18 mouse cellular contexts compared by ENCODE assay signal in genomic region chr13:57877782-57878181, GRCm38 (mm10). TPM values are rescaled to one million over a fixed set of nuclear protein-coding genes. Genes with fewer than 3 reads are reported as not detected.
DNase-seq lines count a peak whose midpoint lies in the region; ATAC-seq and TF ChIP-seq lines count a peak whose summit lies in the region.
"Had no signal": no experiment of that assay in that cellular context is flagged by ENCODE, and none has a peak within 500 bp of the region (broad histone marks: within the 10 kb centered on the region; RNA-seq: fewer than 3 reads in every experiment).

No protein-coding gene starts in this region.

- no peak overlapping the region for H3K9ac ChIP-seq in hindbrain, embryonic 12.5 days
- H3K9ac ChIP-seq in embryonic facial prominence, embryonic 11.5 days (replicated peaks; ENCODE audit: low read length): no peak overlapping the region
- no peak overlapping the region for H3K9ac ChIP-seq in hindbrain, embryonic 16.5 days (ENCODE audit: low read depth, low read length)
- H3K9ac ChIP-seq: liver, postnatal 0 days had no signal

- no peak for DNase-seq in hindbrain, embryonic 10.5 days (ENCODE audit: low spot score)
- DNase-seq in left cerebral cortex, adult 2 months (ENCODE audit: extremely low spot score in 1 of 2, low spot score in 2 of 2): no peak
- DNase-seq in left cerebral cortex, adult 18-20 months (ENCODE audit: low spot score in 2 of 2): no peak
- peak; percentile 3 for DNase-seq in embryonic facial prominence, embryonic 11.5 days (ENCODE audit: low spot score)
- no peak for DNase-seq in cerebellum, postnatal 36 days
- DNase-seq: adrenal gland, postnatal 10 days; cerebellum, adult 11-12 months; gastrocnemius, adult 2 months; heart, adult 18-20 months; liver; liver, postnatal 0 days; lung, postnatal 14 days; right cerebral cortex, adult 18-20 months had no signal

- H3K4me1 ChIP-seq in hindbrain, embryonic 10.5 days (replicated peaks): peaks cover 20% of the 10 kb centered on the region
- peaks cover 11% of the 10 kb centered on the region; the same call in 1 of the 2 replicates for H3K4me1 ChIP-seq in hindbrain, embryonic 12.5 days
- H3K4me1 ChIP-seq in embryonic facial prominence, embryonic 11.5 days (ENCODE audit: control insufficient read depth, insufficient read depth, low read length): no peaks in the 10 kb centered on the region
- peaks cover 5% of the 10 kb centered on the region for H3K4me1 ChIP-seq in hindbrain, embryonic 16.5 days (ENCODE audit: control insufficient read depth, insufficient read depth, low read depth, low read length)
- H3K4me1 ChIP-seq: megakaryocyte, embryonic 14.5 days had no signal

- intact Hi-C loops in left cerebral cortex, adult 2 months (cut with DNase I): loop anchor here (5.0 kb wide), 1 partner anchor 40 kb away; no protein-coding TSS in a partner anchor

- H3K4me2 ChIP-seq in hindbrain, embryonic 12.5 days (replicated peaks): no peak overlapping the region
- no peak overlapping the region for H3K4me2 ChIP-seq in embryonic facial prominence, embryonic 11.5 days (ENCODE audit: low read depth, low read length)
- H3K4me2 ChIP-seq in hindbrain, embryonic 16.5 days (ENCODE audit: low read length): no peak overlapping the region

- no peaks in the 10 kb centered on the region for H3K9me3 ChIP-seq in hindbrain, embryonic 10.5 days
- no peaks in the 10 kb centered on the region for H3K9me3 ChIP-seq in hindbrain, embryonic 12.5 days (replicated peaks)
- no peaks in the 10 kb centered on the region for H3K9me3 ChIP-seq in embryonic facial prominence, embryonic 11.5 days (replicated peaks; ENCODE audit: control insufficient read depth, low read length)
- no peaks in the 10 kb centered on the region for H3K9me3 ChIP-seq in hindbrain, embryonic 16.5 days (ENCODE audit: control insufficient read depth, low read length)

- ATAC-seq in hindbrain, embryonic 12.5 days (ENCODE audit: low FRiP score): no peak
- no peak for ATAC-seq in embryonic facial prominence, embryonic 11.5 days (replicated peaks; ENCODE audit: insufficient number of reproducible peaks, low FRiP score, low TSS enrichment, low read depth)
- no peak for ATAC-seq in hindbrain, embryonic 16.5 days
- no peak for ATAC-seq in frontal cortex, adult (ENCODE audit: low TSS enrichment)
- ATAC-seq: forebrain, embryonic 16.5 days; liver, postnatal 0 days had no signal

- no peak overlapping the region for H3K4me3 ChIP-seq in hindbrain, embryonic 10.5 days
- no peak overlapping the region for H3K4me3 ChIP-seq in hindbrain, embryonic 12.5 days
- no peak overlapping the region for H3K4me3 ChIP-seq in left cerebral cortex, adult 2 months
- H3K4me3 ChIP-seq in embryonic facial prominence, embryonic 11.5 days (ENCODE audit: low read depth, low read length): no peak overlapping the region
- no peak overlapping the region for H3K4me3 ChIP-seq in hindbrain, embryonic 16.5 days (ENCODE audit: low read length)
- H3K4me3 ChIP-seq: gastrocnemius, adult 2 months; megakaryocyte, embryonic 14.5 days had no signal

- peak overlapping the region; percentile 31; the same call in 1 of the 2 replicates for H3K27ac ChIP-seq in hindbrain, embryonic 10.5 days
- H3K27ac ChIP-seq in hindbrain, embryonic 12.5 days: no peak overlapping the region
- peak overlapping the region; percentile 55; the same call in 1 of the 2 replicates for H3K27ac ChIP-seq in left cerebral cortex, adult 2 months
- H3K27ac ChIP-seq in embryonic facial prominence, embryonic 11.5 days (replicated peaks; ENCODE audit: low read depth, low read length): no peak overlapping the region
- 0 out of 2 replicates have a peak overlapping the region, but pooled peaks have one; percentile 20 for H3K27ac ChIP-seq in hindbrain, embryonic 16.5 days (ENCODE audit: low read depth, low read length)
- H3K27ac ChIP-seq: gastrocnemius, adult 2 months had no signal

- peaks cover 4% of the 10 kb centered on the region; the same call in 1 of the 2 replicates for H3K27me3 ChIP-seq in hindbrain, embryonic 10.5 days (ENCODE audit: insufficient read depth, poor library complexity, severe bottlenecking)
- H3K27me3 ChIP-seq in hindbrain, embryonic 12.5 days: no peaks in the 10 kb centered on the region
- no peaks in the 10 kb centered on the region for H3K27me3 ChIP-seq in embryonic facial prominence, embryonic 11.5 days (ENCODE audit: control insufficient read depth, insufficient read depth, low read length)
- H3K27me3 ChIP-seq in hindbrain, embryonic 16.5 days (replicated peaks; ENCODE audit: control insufficient read depth, insufficient read depth, low read length): no peaks in the 10 kb centered on the region
- H3K27me3 ChIP-seq: megakaryocyte, embryonic 14.5 days had no signal

- no peaks in the 10 kb centered on the region for H3K36me3 ChIP-seq in hindbrain, embryonic 10.5 days
- no peaks in the 10 kb centered on the region for H3K36me3 ChIP-seq in hindbrain, embryonic 12.5 days
- no peaks in the 10 kb centered on the region for H3K36me3 ChIP-seq in embryonic facial prominence, embryonic 11.5 days (replicated peaks; ENCODE audit: control insufficient read depth, insufficient read depth, low read depth, low read length)
- no peaks in the 10 kb centered on the region for H3K36me3 ChIP-seq in hindbrain, embryonic 16.5 days (ENCODE audit: control insufficient read depth, insufficient read depth, low read length)

- WGBS in hindbrain, embryonic 10.5 days: 75% methylated on average over 10 of the region's 10 CpGs
- 68% methylated on average over 10 of the region's 10 CpGs for WGBS in hindbrain, embryonic 12.5 days
- WGBS in embryonic facial prominence, embryonic 11.5 days: 63% methylated on average over 10 of the region's 10 CpGs
- WGBS in hindbrain, embryonic 16.5 days: 62% methylated on average over 10 of the region's 10 CpGs

- no peak for TF ChIP-seq CTCF in left cerebral cortex, adult 2 months (IDR thresholded peaks at IDR 0.05)

RNA-seq across cellular contexts. Expression of gene Spock1, which starts 30.4 kb away (rescaled TPM):
- 5.4 and 10.3 TPM in 2 replicates for polyA plus RNA-seq in hindbrain, embryonic 10.5 days (2016; fragmentation: Nextera tagmentation; extraction: Ambion mirVana)
- polyA plus RNA-seq in hindbrain, embryonic 12.5 days (2016; fragmentation: Nextera tagmentation; extraction: Ambion mirVana): 31.2 and 40.6 TPM in 2 replicates
- 100 to 1,000 TPM; 276 to 279 TPM for total RNA-seq in left cerebral cortex, adult 2 months (2021)
- total RNA-seq in left cerebral cortex, adult 18-20 months (2021): 100 to 1,000 TPM; 279 to 300 TPM
- polyA plus RNA-seq in embryonic facial prominence, embryonic 11.5 days (2014; fragmentation: Nextera tagmentation; extraction: Ambion mirVana): 7.6 and 8.5 TPM in 2 replicates
- 83.3 and 96.1 TPM in 2 replicates for polyA plus RNA-seq in hindbrain, embryonic 16.5 days (2015; fragmentation: Nextera tagmentation; extraction: Ambion mirVana)
- polyA plus RNA-seq: liver, postnatal 0 days had no signal

Comparison
In these comparisons a context has a peak if more than half of its experiments do, and no peak if none do; other contexts are left out.
1. H3K27ac ChIP-seq: peak in hindbrain, embryonic 10.5 days (single experiment), left cerebral cortex, adult 2 months (single experiment) and hindbrain, embryonic 16.5 days (single experiment); none in hindbrain, embryonic 12.5 days (single experiment) and embryonic facial prominence, embryonic 11.5 days (single experiment).